Mouse (Mus musculus): ENCODE measurements around the gene Insl6.
A peak's percentile ranks its signal among the peaks of the same experiment; 100 is the strongest.

Insl6 gene

DNA sequence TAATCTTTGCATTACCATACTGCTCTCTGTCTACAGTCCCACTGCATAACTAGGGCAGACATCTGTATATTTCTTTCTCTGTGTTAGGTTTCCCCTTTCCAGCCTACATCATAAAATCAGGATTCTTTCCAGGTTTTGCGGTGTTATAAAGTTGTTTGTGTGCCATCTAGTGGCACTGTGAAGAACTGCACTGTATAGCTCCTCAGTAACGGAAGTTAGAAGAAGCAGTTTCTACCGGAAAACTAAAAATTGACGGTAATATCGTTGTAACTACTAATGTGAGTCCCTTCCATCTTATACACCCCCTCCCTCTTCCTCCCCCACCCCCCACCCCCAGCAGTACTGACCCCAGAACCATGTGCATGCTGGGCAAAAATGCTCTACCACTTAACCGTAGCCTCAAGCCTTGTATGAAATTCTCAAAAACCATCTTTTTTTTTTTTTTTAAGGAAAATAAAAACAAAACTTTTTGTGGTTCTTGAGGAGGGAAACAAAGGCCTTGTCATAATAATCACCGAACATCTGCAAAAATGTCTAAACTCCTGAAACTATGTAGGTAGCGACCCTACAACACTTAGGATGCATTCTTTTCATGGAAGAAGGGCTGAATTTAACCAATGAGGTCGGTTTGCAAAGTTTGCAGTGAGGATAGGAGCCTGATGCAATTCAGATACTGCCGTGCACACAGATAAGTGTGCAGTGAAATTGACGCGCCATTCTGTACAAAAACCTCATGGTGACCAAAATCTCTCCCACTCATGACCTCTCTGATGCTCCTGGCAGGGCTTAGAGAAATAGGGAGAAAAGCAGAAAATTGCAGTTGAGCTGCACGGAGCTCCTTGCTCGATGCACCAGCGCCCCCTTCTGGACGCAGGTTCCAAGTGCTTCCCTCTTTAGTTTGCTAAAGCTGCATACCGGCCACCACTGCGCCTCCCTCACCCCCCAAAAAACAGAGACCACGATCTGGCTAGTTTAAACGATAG is 30.0 kb upstream of the Insl6 start:
- peak; percentile 83 for DNase-seq

DNA sequence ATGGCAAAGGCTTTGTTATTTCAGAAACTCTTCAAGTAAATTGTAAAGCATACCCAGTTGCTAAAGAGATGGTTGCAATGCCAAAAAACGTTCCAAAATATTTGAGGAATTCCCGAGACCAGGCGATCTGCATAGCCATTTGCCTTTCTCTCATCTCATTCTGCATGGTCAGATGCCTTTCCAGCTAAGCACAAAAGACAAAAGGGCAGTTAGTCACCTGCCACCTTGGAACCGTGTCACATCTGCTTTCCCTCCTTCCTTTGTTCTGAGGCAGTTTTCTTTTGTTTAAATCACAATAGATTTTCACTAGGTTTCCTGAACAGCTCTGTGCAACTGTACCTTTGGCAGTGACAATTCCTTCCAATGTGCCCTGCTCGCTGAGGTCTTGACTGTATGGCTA is 25.8 kb upstream of the Insl6 start:
- no peak for DNase-seq

DNA sequence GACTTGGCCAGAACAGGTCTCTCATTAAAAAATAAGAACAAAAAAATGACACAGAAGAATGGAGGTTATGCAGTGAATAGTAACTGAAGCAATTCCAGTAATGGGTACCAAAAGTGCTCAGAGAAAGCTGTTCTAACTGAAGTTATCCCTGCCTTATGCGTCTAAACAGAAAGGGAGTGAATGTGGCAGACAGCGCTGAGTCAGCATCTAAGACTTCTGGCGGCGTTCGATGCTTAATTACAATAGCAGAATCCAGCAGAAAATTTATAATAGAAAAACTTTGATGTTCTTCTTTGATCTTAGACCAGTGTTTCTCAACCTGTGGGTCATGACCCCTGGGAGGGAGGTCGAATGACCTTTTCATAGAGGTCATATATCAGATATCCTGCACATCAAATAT is 20.5 kb upstream of the Insl6 start:
- no peak for DNase-seq

- no peak for DNase-seq
These were observed 19.7 kb upstream of the Insl6 start for GRCm38 (mm10) chr19:29344868-29345267.

GRCm38 (mm10) chr19:29342281-29342680 is 17.1 kb upstream of the Insl6 start:
- DNase-seq, result no peak

DNA sequence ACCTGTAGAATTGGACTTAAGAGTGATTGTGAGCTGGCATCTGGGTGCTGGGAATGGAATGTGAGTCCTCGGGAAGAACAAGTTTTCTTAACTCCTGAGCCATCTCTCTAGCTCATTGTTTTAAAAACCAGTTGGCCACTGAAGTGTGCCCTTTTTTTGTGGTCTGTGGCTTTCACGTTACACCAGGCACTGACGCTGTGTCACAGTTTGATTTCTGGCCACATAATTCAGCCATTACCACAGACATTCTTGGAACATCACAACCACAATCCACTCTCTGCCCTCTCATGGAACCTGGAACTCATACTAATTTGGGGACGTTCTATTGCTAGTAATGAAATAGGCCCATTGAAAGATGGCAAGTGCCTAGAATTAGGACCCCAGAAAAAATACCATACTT is 15.9 kb upstream of the Insl6 start:
- DNase-seq, result no peak

- no peak for DNase-seq
These were observed 11.5 kb upstream of the Insl6 start for GRCm38 (mm10) chr19:29336624-29337023.

DNA sequence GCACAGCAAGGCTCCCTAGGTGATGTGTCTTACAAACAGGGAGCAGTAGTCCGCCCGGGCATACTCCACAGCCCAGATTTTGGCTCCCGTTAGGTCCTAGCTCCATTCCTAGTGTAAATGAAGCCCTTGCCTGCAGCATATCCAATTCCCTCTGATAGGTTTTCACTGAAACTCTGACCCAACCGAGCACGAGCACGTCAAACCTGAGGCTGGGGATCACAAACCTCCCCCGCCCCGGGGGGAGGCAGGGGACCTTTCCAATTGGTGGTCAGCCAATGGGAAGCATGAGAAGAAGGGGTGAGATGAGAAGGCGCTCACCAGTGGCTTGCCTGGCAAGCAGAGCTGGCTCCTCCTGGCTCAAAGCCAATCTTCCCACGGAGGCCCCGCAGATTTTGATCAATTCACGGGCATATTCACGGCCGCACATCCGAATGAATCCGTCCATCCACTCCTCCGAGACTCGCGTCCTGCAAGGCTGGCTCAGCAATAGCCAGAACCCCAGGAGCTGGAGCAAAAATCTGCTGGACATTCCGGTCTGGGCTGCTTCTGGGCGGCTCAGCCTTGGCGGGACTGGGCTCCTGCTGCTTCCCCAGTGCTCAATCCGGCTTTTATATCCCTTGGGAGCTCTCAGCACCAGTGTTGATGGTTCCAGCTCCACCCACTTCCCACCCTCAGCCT is 9.1 kb upstream of the Insl6 start, which contains the start of gene Rln1:
Rln1 (minus strand) TSS at position 603 of the 678 bp plus-strand sequence.
- DNase-seq, result no peak

DNA sequence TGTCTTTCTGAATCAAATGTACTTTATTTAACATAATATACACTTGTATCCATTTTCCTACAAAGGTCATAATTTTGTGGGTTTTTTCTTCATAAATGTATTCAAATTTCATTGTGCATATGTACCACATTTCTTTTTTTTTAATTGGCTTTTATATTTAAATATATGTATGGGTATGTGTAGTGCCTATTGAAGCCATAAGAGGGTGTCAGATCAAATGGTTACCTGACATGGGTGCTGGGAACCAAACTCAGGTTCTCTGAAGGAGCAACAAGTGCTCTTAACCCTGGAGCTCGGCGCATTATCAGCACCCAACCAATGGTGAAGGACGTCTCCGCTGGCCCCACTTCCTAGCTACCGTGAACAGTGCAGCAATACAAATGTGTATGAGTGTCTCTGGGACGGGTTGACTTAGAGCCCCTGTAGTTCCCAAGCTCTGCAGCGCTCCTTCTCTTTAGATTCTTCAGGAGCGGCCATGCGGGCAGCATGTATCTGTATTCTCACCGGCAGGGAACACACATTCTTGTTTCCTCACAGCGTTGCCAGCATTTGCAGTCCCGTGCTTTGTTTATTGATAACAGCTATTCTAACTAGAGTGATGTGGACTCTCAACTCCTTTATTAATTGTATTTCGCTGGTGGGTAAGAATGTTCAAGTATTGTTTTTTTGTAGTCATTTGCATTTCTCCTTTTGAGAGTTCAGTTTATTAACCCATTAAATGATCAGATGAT is 1.8 kb upstream of the Insl6 start:
- no peak for DNase-seq

GRCm38 (mm10) chr19:29326396-29326795 is 1.2 kb upstream of the Insl6 start:
- no peak for DNase-seq

DNA sequence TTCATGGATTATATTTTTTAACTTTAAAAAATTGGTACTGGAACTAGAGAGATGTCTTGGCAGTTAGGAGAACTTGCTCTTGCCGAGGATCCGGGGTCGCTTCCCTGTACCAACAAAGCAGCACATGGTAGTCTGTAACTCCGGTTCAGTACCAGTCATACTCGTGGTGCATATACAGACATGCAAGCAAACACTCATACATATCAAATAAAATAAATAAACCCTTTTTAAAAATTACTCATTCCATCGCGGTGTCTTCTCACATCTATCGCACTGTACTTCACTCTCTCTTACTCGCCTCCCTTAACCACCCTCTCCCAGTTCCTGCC is 660 bp upstream of the Insl6 start:
- no peak for DNase-seq

DNA sequence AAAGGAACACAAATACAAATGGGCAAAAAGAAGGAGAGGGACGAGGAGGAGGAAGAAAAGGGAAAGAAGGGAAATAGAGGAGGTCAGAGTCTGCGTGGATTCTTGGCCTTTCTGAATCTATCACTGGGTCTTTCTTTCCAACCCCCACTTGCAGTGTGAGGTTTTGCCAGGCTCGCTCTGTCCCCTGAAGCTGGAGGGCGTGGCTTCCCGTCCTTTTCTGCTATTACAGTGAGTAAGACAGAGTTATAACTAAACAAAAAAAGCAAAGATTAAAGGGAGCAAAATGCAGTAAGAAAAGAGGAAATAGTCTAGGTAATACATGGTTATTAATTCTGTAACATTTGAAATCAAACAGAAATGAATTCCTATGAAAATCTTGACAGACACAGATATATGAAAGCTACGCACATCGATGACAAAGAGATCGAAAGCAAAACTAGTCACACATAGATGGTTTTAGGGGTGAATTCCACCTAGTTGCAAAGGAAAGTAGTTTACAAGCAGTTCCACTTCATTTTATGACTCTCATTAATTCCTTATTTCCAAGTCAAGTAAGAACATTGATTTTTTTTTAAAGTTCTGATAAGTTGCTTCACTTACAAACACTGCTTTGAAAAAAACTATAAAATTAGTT is 1.6 kb downstream of the Insl6 start:
- DNase-seq, result no peak

GRCm38 (mm10) chr19:29312661-29313060 is 12.5 kb downstream of the Insl6 start:
- DNase-seq, result no peak

DNA sequence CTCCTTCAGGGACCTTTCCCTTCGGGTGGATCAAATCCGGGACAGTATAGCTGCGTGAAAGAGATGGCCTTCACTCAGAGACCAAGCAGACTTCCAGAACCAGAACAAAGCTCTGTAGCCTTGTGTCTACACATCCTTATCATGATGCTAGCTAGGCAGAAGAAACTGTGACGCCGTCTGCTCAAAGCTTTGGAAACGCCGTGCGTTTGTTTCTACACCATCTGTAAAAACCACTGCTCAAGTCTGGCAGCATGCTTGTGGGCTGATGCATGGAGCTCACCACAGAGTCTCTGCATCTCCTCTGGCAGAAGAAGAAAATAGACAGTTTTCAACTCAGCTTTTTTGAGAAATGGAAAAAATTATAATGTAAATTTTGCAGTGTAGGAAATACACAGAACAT is 13.4 kb downstream of the Insl6 start:
- DNase-seq, result no peak

GRCm38 (mm10) chr19:29308832-29309231 is 16.3 kb downstream of the Insl6 start:
- no peak for DNase-seq

DNA sequence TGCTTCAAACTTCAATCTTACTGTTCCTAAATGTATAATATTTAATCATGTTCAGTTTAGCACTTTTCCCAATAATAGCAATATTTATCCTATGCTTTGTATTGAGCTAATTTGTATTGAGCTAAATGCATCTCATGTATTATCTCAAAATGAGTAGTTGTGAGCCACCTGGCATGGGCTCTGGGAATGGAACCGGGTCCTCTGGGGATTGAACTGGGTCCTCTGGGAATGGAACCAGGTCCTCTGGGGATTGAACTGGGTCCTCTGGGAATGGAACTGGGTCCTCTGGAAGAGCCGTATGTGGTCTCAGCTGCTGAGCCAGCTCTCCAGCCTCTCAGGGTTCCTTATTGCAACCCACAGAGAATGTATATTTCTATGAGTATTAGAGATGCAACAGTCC is 23.0 kb downstream of the Insl6 start:
- no peak for DNase-seq

DNA sequence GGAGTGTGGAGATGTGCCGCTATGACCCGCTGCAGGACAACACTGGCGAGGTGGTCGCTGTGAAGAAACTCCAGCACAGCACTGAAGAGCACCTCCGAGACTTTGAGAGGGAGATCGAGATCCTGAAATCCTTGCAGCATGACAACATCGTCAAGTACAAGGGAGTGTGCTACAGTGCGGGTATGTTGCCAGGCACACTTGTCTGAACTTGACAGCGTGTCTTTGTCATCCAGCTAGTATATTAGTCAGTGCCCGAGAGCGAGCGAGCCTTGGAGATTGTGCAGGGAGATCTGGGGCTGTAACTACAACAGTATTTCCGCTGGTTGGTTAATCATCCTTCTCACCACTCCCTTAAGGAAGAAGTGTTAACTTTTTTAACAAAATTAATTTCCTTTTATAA is 24.2 kb downstream of the Insl6 start:
- DNase-seq, result peak in 1 of 2 experiments; percentile 23

- no peak for DNase-seq
These were observed 27.8 kb downstream of the Insl6 start for GRCm38 (mm10) chr19:29297366-29297765.

DNA sequence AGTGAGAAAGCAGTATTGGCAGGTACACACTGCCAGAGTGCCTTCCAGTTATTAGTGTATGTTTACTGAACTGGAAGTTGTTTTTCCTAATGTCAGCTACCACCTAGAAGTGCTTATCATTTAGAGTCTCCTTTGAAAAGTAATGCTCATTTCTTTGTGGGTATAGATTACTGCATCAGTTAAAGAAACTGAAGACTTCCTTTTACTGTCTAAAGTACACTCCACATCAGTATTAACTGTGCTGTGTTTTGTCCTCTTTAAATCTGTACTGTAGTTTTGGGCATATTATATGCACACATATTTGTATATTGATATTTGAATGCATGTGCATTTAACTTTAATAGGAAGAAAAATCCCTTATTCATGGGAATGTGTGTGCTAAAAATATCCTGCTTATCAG is 29.0 kb downstream of the Insl6 start:
- no peak for DNase-seq

- no peak for DNase-seq
These were observed 30.4 kb downstream of the Insl6 start for GRCm38 (mm10) chr19:29294756-29295155.

- no peak for DNase-seq
These were observed 32.6 kb downstream of the Insl6 start for GRCm38 (mm10) chr19:29292546-29292945.

DNA sequence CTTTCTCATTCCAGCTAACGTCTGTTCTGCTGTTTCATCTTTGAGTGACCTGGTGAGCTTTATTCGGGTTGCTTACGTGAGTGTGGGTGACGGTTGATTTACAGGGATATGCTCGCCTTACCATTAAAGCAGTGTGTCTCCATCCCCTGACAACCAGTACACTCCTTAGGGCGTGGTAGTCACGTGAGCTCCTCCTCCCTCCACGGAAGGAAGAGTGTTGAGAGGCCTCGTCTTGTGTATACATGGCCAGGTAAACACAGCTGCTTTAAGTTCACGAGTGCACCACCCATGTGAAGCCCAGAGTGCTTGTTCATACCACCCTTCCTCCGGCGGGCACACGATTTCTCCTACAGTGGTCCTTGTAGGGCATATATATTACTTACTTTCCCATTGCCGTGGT is 33.6 kb downstream of the Insl6 start:
- DNase-seq, result peak; percentile 18 to 34

GRCm38 (mm10) chr19:29287863-29288262 is 37.3 kb downstream of the Insl6 start:
- no peak for DNase-seq

Data from lung, adult 18-20 months (tissue).